In genomic region chr13:110019774-110020173, GRCm38 (mm10) we compare ENCODE assay signal across 8 mouse cellular contexts.
DNase-seq lines count a peak whose midpoint lies in the region; ATAC-seq lines count a peak whose summit lies in the region.

No protein-coding gene starts in this region.

- H3K4me3 ChIP-seq in heart, embryonic 16.5 days (ENCODE audit: low read length): no peak overlapping the region; the same call in 1 of the 2 replicates
- H3K4me3 ChIP-seq in hindbrain, embryonic 10.5 days: peak overlapping the region; percentile 51
- peak overlapping the region; percentile 56 for H3K4me3 ChIP-seq in midbrain, embryonic 10.5 days

- peak overlapping the region; percentile 94 for H3K4me2 ChIP-seq in heart, embryonic 16.5 days (ENCODE audit: low read depth, low read length)

- no peaks in the 10 kb centered on the region for H3K9me3 ChIP-seq in heart, embryonic 16.5 days (replicated peaks; ENCODE audit: control insufficient read depth, low read length)
- H3K9me3 ChIP-seq in hindbrain, embryonic 10.5 days: no peaks in the 10 kb centered on the region
- no peaks in the 10 kb centered on the region for H3K9me3 ChIP-seq in midbrain, embryonic 10.5 days (replicated peaks)

- H3K4me1 ChIP-seq in heart, embryonic 16.5 days (ENCODE audit: control insufficient read depth, insufficient read depth, low read length): peaks cover 8% of the 10 kb centered on the region; the same call in 1 of the 2 replicates
- H3K4me1 ChIP-seq in hindbrain, embryonic 10.5 days (replicated peaks): peaks cover 25% of the 10 kb centered on the region
- H3K4me1 ChIP-seq in midbrain, embryonic 10.5 days: peaks cover 28% of the 10 kb centered on the region

- H3K27ac ChIP-seq in heart, embryonic 16.5 days (ENCODE audit: low read length): no peak overlapping the region
- H3K27ac ChIP-seq in hindbrain, embryonic 10.5 days: peak overlapping the region; percentile 82
- H3K27ac ChIP-seq in midbrain, embryonic 10.5 days (replicated peaks): peak overlapping the region; percentile 76

- peak; percentile 26; the same call in 1 of the 2 replicates for ATAC-seq in heart, embryonic 16.5 days (replicated peaks; ENCODE audit: extremely low read depth, insufficient read depth, low FRiP score)
- no peak for ATAC-seq in megakaryocyte progenitor cell, adult 5-6 weeks (replicated peaks; ENCODE audit: poor library complexity)

- no peak for DNase-seq in heart, adult 18-20 months
- DNase-seq in WW6 (ENCODE audit: low read depth, low spot score): peak; percentile 49
- no peak for DNase-seq in hindbrain, embryonic 10.5 days (ENCODE audit: low spot score)
- peak; percentile 32 for DNase-seq in midbrain, embryonic 10.5 days (ENCODE audit: low spot score)
- no peak for DNase-seq in gastrocnemius, postnatal 10 days
- no peak for DNase-seq in urinary bladder, postnatal 36 days (ENCODE audit: low spot score in 2 of 2)

- WGBS in heart, embryonic 16.5 days: 32% methylated on average over 9 of the region's 9 CpGs
- WGBS in hindbrain, embryonic 10.5 days: 18% methylated on average over 9 of the region's 9 CpGs
- 19% methylated on average over 9 of the region's 9 CpGs for whole genome bisulfite sequencing in midbrain, embryonic 10.5 days

- H3K9ac ChIP-seq in heart, embryonic 16.5 days (ENCODE audit: low read length): no peak overlapping the region

- no peaks in the 10 kb centered on the region for H3K27me3 ChIP-seq in heart, embryonic 16.5 days (ENCODE audit: control insufficient read depth, insufficient read depth, low read length)
- H3K27me3 ChIP-seq in hindbrain, embryonic 10.5 days (ENCODE audit: insufficient read depth, poor library complexity, severe bottlenecking): peaks cover 4% of the 10 kb centered on the region
- H3K27me3 ChIP-seq in midbrain, embryonic 10.5 days (ENCODE audit: low read depth, poor library complexity, severe bottlenecking): peaks cover 23% of the 10 kb centered on the region

- H3K36me3 ChIP-seq in heart, embryonic 16.5 days (ENCODE audit: control insufficient read depth, insufficient read depth): no peaks in the 10 kb centered on the region
- no peaks in the 10 kb centered on the region for H3K36me3 ChIP-seq in hindbrain, embryonic 10.5 days
- H3K36me3 ChIP-seq in midbrain, embryonic 10.5 days: no peaks in the 10 kb centered on the region

Comparison
In these comparisons a context has a peak if more than half of its experiments do, and no peak if none do; other contexts are left out.
1. DNase-seq: peak in WW6 (single experiment) and midbrain, embryonic 10.5 days (single experiment); none in heart, adult 18-20 months (0 of 2), hindbrain, embryonic 10.5 days (single experiment), gastrocnemius, postnatal 10 days (single experiment) and urinary bladder, postnatal 36 days (0 of 2).